Mouse (Mus musculus) left cerebral cortex, adult 2 months (tissue): Measurements from ENCODE around the gene Abca14. TPM values are rescaled to one million over a fixed set of nuclear protein-coding genes. Genes with fewer than 3 reads are reported as not detected.
A peak's percentile ranks its signal among the peaks of the same experiment; 100 is the strongest.

Experiments
- DNase-seq, 2 experiments: peaks; one replicate each; pipeline ENCODE4 v3.0.0; 2021 to 2022; ENCODE audit warnings: low spot score in 2 of 2, mixed read lengths in 1 of 2; ENCODE audit errors: extremely low spot score in 1 of 2
- H3K27ac ChIP-seq: fragments of 200-600 bp; 2 replicates; pipeline ENCODE4 v1.8.1; 2022
- H3K4me3 ChIP-seq: fragments of 200-600 bp; 2 replicates; pipeline ENCODE4 v1.8.1; 2022
- CTCF ChIP-seq: fragments of 200-600 bp; IDR thresholded peaks from 2 replicates; pipeline ENCODE4 v1.8.1; 2022; ENCODE audit warnings: antibody characterized with exemption, mild to moderate bottlenecking, moderate library complexity
- intact Hi-C: fragments of 180-260 bp; cut with DNase I; formaldehyde crosslinking; loops from one replicate; pipeline ENCODE4 v1.15.1; 2025
- long read RNA-seq, 2 experiments: library from polyadenylated mRNA; stranded (forward); transcript quantifications; one replicate each; pipeline ENCODE4 v2.0.0; 2021; ENCODE audit warnings: borderline mapping rate in 2 of 2
- total RNA-seq, 2 experiments: library from RNA; stranded (reverse); gene quantifications; 2 replicates each; pipeline ENCODE4 v1.2.3; 2021

Gene Abca14
- total RNA-seq = not detected
- long read RNA-seq, experiment 1 = 0 reads
- long read RNA-seq, experiment 2, partial matches to known transcripts = 0 of 1 reads
- long read RNA-seq, experiment 2, other reads (novel, unspliced or antisense) = 1 of 1 reads

DNA sequence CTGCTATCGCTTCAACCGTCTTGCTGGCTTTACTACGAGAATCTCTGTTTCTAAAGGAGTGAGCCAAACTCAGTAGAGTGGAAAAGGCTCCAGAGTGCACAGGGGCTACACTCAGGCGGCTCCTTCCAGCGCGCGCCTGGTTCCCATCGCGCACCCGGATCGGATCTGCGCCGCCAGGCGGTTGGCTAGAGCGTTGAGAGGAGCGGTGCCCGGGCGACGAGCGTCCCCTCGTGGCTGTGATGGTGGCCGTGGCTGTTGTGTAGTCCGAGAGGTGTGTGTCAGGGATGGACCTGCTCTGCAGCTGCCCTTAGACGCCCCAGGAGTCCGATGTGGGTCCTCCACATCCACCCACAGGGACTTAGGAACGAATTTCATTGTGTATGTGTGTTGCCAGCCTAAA is at the start of gene Abca14:
TSS of gene Abca14 (plus strand) at position 173 of the 400 bp plus-strand sequence.
- H3K4me3 ChIP-seq = no peak within 1 kb of the TSS
- intact Hi-C loops = loop anchor here (1.0 to 5.0 kb wide), 3 partner anchors 79 to 355 kb away; partner anchors contain the start of gene Abca15
- no peak; the same call in none of the 2 replicates for TF ChIP-seq CTCF
- no peak within 1 kb of the TSS for H3K27ac ChIP-seq
- DNase-seq = peak; percentile 87 to 93

GRCm38 (mm10) chr7:120156841-120157409 is 46.8 kb upstream of the Abca14 start:
- H3K27ac ChIP-seq = peak overlapping the region; percentile 65; the same call in 1 of the 2 replicates
- DNase-seq = no peak
- no peak for TF ChIP-seq CTCF
- intact Hi-C loops = no loop called here
- H3K4me3 ChIP-seq = no peak overlapping the region

DNA sequence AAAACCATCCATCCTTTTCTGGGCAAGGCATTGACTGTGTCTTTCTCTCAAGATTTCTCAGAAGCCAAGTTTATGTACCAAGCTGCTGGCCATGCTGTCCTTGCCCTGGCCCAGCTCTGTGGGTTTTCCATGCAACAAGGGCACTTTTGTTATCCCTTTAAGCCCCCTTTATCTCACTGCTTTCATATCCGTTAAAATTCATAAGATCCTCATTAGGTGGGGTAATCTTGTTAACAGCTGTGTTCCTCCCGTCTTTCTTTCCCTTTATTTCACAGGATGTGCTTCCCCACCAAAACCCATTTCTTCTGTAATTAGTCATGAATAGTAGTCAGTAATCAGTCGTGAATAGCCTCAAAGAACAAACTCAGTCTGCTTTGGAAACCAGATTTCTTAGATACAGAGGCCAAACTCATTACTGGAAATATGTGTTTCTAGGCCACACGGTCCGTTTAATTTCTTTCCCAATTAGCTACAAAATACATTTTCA is 46.1 kb upstream of the Abca14 start:
- TF ChIP-seq CTCF = no peak
- DNase-seq = no peak
- no peak overlapping the region for H3K4me3 ChIP-seq
- intact Hi-C loops = no loop called here
- H3K27ac ChIP-seq = no peak overlapping the region; the same call in 1 of the 2 replicates

GRCm38 (mm10) chr7:120158121-120158613 is 45.6 kb upstream of the Abca14 start:
- Histone ChIP-seq H3K4me3 (no peak overlapping the region), H3K27ac (no peak overlapping the region)
- no peak for DNase-seq
- intact Hi-C loops = no loop called here
- no peak for TF ChIP-seq CTCF

DNA sequence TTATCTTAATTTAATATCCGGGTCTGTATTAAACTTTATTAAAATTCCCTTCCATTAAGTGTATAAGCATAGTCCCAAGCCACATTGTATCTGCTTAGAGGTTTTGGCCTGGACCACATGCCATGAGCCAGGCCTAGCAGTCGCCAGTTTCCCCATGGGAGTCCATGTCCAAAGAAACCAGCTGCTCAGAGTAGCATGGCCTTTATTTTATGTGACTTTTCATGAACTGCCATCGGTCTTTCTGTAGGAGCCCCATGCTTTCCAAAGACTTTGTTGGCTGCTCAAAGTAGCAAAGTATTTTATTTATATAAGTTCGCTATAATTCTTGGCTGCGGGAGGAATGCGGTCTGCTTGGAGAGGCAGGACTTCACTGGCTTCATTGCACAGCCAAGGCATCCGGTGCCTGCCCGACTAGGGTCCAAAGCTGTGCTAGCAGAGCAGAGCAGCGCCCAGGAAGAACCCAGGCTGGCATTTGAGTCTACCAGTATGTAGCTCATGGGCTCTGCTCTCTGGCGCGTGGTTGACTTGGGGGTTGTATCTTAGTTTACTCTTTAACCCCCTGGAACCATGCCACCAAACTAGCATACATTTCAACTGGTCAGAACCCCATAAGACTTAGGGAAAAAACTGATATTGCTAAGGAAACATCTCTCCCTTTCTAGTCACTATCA is 40.0 kb upstream of the Abca14 start:
- no peak overlapping the region for H3K4me3 ChIP-seq
- no peak for DNase-seq
- intact Hi-C loops = no loop called here
- no peak for TF ChIP-seq CTCF
- no peak overlapping the region for H3K27ac ChIP-seq

DNA sequence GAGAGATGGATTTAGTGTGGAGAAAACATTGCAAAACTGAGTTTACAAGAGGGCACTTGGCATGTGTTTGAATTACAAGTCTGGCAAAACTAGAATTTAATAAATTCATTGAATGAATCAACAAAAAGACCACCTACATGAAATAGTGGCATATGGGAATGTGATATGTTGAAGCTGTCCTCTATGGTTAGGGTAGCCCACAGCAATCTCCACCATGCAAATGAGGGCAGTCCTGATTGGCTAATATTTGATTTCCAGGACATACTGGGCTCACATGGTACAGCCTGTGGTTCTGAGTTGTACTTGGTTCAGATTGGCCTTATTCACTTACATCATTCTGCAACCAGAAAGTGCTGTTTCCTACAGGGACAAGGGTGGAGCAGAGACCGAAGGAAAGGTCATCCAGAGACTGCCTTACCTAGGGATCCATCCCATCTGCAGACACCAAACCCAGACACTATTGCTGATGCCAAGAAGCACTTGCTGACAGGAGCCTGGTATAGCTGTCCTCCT is 31.5 kb upstream of the Abca14 start:
- intact Hi-C loops = no loop called here

DNA sequence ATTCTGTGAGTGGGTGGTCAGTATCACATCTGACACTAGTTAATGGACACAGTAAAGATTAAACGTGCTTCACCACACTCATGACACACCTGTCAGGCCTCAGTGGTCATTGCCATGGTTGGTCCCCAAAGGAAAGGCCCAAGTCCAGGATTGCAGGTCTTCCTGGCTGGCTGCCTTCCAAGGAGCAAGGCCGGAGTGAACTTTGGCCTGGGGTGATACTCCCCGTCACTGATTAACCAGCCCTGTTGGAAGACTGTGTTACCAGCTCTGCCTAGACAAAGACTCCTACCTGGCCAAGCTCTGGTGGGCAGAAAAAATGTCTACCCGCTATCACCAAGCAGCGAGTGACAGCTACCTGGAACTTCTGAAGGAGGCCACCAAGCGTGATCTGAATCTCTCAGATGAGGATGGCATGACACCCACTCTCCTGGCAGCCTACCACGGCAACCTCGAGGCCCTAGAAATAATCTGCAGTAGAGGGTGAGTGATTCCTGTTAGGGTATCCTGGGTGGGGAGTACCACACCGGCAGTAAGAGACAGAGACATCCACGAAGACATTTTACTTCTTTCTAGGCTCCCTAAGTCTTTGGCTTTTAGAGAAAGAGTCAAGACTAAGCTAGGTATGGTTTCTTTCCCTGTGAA is 30.0 kb upstream of the Abca14 start, which contains the start of gene Anks4b:
TSS of gene Anks4b (plus strand) at position 256 of the 642 bp plus-strand sequence.
- no peak for TF ChIP-seq CTCF
- Histone ChIP-seq H3K4me3 (no peak within 1 kb of the TSS), H3K27ac (no peak within 1 kb of the TSS)
- intact Hi-C loops = no loop called here
- DNase-seq = no peak

More for the DNA sequence above, 31.5 kb upstream of the Abca14 start:
- H3K27ac ChIP-seq = no peak overlapping the region
- no peak for DNase-seq
- no peak overlapping the region for H3K4me3 ChIP-seq
- no peak for TF ChIP-seq CTCF

DNA sequence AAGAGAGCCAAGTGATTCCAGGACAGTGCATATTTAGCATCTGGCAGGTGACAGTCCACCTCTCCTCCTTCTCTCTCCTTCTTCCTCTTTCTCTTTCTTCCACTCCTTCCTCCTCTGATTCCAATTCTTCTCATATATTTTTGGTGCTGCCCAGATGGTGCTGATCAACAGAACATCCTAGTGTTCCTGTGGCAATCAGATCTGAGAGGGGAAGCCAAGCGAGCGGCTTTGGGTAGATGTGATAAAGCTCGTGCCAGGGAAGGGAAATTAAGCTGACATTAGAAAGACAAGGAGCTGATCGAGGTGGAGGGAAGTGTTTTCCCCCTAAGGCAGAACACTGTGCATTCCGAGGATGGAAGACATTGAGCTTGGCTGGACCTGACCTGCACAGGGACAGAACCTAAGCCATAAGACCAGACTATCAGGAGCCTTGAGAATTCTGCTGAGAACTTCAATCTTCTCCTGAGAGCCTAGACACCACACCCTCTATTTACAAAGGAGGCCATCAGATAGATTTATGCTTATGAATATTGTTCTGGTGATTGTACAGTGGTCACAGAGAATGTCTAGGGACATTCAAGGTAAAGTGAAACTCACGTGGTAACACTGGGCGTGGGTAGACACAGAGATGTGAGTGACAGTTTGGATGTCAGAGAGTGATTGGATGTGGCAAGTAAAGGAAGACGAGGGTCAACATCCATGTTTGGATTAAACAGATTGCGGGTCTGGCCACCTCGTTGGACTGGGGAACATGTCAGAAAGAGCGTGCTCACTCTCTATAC is 28.8 kb upstream of the Abca14 start:
- no peak for TF ChIP-seq CTCF
- H3K27ac ChIP-seq = no peak overlapping the region
- intact Hi-C loops = no loop called here
- no peak overlapping the region for H3K4me3 ChIP-seq
- no peak for DNase-seq

GRCm38 (mm10) chr7:120177611-120178010 is 26.1 kb upstream of the Abca14 start:
- intact Hi-C loops = no loop called here
- Histone ChIP-seq H3K27ac (no peak overlapping the region), H3K4me3 (no peak overlapping the region)
- no peak for DNase-seq
- TF ChIP-seq CTCF = no peak

GRCm38 (mm10) chr7:120178935-120179334 is 24.8 kb upstream of the Abca14 start:
- Histone ChIP-seq H3K4me3 (no peak overlapping the region), H3K27ac (no peak overlapping the region)
- TF ChIP-seq CTCF = no peak
- no peak for DNase-seq
- intact Hi-C loops = no loop called here

DNA sequence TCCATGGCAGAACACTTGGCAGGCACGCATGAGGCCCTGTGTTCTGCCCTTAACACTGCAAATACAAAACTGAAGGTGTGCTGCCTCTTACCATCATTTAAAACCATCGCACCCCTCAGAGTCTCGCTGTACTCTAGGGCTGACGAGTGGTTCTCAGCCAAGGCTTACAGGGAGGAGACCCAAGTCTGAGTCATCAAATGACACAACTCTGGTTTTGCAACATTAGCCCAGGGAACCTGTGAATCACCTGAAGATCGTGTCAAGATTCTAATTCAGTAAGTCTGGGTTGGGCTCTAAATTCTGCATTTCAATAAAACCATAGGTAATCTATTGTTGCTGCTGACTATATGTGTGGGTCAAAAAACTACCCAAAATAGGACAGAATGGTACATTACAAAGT is 23.2 kb upstream of the Abca14 start:
- no peak for TF ChIP-seq CTCF
- intact Hi-C loops = no loop called here
- H3K27ac ChIP-seq = no peak overlapping the region
- H3K4me3 ChIP-seq = no peak overlapping the region
- no peak for DNase-seq
